Mouse (Mus musculus): ENCODE results near the gene Fam129a. TPM values are rescaled to one million over a fixed set of nuclear protein-coding genes. Genes with fewer than 3 reads are reported as not detected.

Gene Fam129a
- total RNA-seq, 1 experiment from 2014 or later, result 13.9 TPM

GRCm38 (mm10) chr1:151766976-151767654 is 196.1 kb downstream of the Fam129a start:
- 0 out of 2 replicates have a peak, but pooled peaks have one; percentile 42 for ATAC-seq (replicated peaks; ENCODE audit: low read depth, poor library complexity, severe bottlenecking)

- no peak for ATAC-seq (replicated peaks; ENCODE audit: low read depth, poor library complexity, severe bottlenecking)
These were observed 198.4 kb downstream of the Fam129a start for GRCm38 (mm10) chr1:151769200-151769913.

Other genes with a start within 250 kb of the Fam129a start
- gene Ivns1abp, start 226.7 kb upstream of the Fam129a start, total RNA-seq (2017), result 467 and 489 TPM in 2 replicates
- gene Swt1, start 142.7 kb upstream of the Fam129a start, total RNA-seq (2017), result 26.3 and 31.0 TPM in 2 replicates
- gene Trmt1l, start 142.6 kb upstream of the Fam129a start, total RNA-seq (2017), result 26.3 and 28.6 TPM in 2 replicates
- 113 and 114 TPM in 2 replicates for gene Rnf2, start 70.2 kb upstream of the Fam129a start, total RNA-seq (2017)
- gene Edem3, start 184.2 kb downstream of the Fam129a start, total RNA-seq (2017), result 33.3 and 35.5 TPM in 2 replicates

Data from common myeloid progenitor, adult 5-6 weeks (primary cell).